Mouse (Mus musculus): ENCODE measurements around the gene Gm19345.

Gene Gm19345

DNA sequence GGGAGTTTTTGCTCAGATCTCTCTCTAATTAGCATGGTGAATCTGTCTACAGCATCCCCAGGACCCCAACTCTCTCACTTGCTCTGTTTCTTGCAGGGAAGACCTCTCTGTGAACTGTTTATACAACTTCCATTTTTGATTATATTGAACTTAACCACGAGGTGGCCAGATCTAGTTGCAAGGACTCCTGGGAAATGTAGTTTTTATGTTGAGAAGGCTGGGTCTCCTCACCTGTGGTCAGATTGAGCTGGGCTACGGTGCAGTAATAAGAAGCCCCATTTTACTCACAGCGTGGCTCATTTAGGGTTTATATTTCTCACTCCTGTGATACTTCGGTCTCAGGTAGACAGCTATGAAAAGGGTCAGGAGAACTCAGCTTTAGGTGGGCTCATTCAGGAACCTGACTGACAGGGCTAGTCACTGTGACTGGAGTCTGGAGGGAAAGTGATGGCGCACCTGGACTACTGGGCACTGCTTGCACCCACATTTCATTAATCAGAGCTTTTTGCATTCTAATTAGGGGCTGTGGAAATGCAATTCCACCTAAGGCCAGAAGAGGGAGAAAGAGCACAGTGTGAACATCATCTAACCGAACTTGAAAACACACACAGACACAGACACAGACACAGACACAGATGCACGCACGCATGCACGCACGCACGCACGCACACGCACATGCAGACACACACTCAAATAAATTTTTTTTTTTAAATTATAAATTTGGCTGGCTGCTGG is 24.3 kb downstream of the Gm19345 start:
- DNase-seq: peak; percentile 55

DNA sequence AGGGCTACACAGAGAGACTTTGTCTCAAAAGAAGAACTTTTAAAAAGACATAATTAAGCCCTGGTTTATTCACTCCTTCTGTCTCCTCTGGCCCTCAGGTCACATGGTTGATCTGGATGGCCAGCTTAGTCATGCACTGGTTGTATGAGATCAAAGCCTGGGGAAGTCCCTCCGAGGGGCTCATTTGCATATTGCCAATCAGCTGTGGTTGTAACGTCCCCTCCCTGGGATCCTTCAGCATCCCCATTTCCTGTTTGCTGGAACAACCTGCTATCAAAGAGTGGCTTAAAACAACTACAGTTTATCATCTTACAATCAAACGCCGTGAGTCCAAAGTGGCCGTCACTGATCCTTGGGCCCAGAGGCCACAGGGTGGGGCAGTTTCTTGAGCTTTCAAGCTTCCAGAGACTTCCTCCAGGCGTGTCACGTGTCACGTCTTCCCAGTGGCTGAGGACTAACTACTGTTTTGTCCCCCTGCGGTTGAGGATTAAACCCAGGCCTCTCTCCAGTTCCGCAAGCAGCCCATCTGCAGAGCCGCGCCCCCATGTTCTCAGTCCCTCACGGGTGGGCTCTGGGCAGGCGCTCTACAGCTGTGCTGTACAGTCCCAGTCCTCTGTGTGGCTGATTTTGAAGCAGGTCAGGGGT is 25.1 kb downstream of the Gm19345 start:
- no peak for DNase-seq

GRCm38 (mm10) chr7:19880754-19881153 is 29.0 kb downstream of the Gm19345 start:
- DNase-seq: no peak

- DNase-seq: no peak
Measured at GRCm38 (mm10) chr7:19887849-19888248, 36.0 kb downstream of the Gm19345 start, which contains the start of gene Ceacam19. Ceacam19 (minus strand) TSS chr7:19887965.

- DNase-seq: peak; percentile 73
Measured at GRCm38 (mm10) chr7:19889881-19890280, 38.1 kb downstream of the Gm19345 start.
